Mouse (Mus musculus): Measurements from ENCODE around the gene Il16.

The Il16 gene

GRCm38 (mm10) chr7:83745413-83746106 lies at the start of gene Il16:
Gene Il16 (minus strand): TSS chr7:83745726.
- no peak for DNase-seq (ENCODE audit: low read depth, low spot score)

DNA sequence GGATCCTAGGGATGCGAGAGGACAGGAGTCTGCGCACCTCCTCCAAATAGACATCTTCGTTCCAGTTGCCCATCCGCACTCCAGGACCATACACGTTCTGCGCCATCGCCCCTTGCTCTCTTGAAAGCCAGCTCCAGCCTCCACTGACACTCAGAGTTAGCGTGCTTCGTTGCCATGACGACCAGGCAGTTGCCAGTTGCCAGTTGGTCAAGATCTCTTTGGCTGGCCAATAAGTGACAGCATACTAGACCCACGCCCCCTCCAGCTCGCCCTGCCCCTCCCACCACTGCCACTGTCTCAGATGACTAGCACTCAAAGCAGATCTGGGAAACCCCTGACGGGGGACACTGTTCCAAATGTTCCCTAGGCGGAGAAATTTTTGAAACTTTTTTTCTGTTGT lies 49.2 kb upstream of the Il16 start, which contains the start of gene Cfap161:
Gene Cfap161, minus strand, starts transcription at position 176 of the 400 bp plus-strand sequence.
- DNase-seq (ENCODE audit: low read depth, low spot score) = no peak

GRCm38 (mm10) chr7:83794006-83794683 lies 48.6 kb upstream of the Il16 start:
- DNase-seq (ENCODE audit: low read depth, low spot score) = no peak

- DNase-seq (ENCODE audit: low read depth, low spot score) = no peak
Observed at GRCm38 (mm10) chr7:83780881-83781280, 35.4 kb upstream of the Il16 start.

- no peak for DNase-seq (ENCODE audit: low read depth, low spot score)
Observed at GRCm38 (mm10) chr7:83780026-83780425, 34.5 kb upstream of the Il16 start.

DNA sequence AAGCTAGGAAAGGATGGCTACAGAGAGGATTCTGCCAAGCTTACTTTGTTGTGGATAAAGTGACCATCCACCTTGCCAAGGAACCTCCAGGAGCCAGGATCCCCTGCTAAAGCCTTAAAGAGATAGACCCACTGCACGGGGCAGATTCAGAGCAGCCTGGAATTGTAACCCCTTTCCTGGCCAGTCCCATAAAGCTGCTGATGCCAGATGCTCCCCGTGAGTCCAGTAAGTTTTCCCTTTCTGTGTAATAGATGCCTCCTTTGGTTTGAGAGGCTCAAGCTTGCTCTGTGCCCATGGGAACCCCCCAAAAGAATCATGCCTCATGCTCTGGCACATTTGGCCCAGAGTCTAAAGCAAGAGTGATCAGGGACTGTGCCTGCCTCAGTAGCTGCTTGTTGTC lies 33.5 kb upstream of the Il16 start:
- no peak for DNase-seq (ENCODE audit: low read depth, low spot score)

- no peak for DNase-seq (ENCODE audit: low read depth, low spot score)
Observed at GRCm38 (mm10) chr7:83778516-83778915, 33.0 kb upstream of the Il16 start.

DNA sequence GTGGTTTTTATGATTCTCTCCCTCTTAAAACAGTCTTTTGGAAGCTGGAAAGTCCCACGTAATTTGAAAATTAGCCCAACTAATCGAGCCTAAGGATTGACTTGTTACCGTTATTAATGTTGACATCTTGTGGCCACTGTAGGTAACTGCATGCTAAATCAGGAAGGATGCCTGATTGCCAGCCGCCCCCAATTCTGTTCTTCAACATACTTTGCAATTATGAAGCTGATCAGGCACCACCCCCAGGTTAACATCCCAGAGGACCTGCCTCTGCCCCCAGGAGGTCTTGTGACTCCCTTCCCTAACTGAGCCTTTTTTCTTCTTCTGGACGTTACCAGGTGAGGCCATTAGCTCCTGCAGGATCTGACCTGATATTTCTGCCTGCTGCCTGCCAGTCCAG lies 29.2 kb upstream of the Il16 start:
- DNase-seq (ENCODE audit: low read depth, low spot score) = peak; percentile 57

DNA sequence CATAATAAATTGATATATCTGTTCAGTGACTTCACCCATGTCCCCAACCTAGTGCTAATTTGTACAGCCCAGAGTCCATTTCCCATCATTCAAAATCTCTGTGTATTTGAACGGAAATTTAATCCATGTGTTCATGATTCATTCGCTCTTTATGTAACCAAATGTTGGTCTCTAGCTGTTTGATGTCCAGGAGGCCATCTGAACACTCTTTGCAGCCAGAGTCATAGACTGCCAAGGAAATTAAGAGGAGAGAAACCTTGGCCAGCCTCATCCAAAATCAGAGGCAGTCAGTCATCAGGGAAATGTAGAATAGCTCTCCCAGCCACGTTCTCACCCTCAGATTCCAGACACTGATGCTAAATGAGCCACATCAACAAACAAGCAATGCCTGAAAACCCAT lies 18.1 kb upstream of the Il16 start:
- peak; percentile 35 for DNase-seq (ENCODE audit: low read depth, low spot score)

DNA sequence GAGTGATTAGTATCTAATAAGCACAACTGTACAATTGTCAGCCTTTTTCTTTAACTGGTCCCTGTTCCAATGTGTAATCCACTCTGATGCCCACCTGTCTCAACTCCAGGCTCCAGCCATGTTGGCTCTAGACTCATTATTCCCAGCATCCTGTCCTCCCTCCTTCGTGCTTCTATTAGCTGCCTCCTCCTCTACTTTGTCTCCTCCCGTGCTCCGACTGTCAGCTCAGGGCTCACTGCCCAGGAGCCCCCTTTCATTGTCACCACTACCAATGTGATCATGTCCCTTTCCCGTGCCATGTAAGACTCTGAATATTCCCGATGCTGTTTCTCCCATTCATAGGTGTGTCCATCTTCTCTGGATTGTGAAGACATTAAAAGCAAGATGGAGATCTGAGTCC lies 16.8 kb upstream of the Il16 start:
- DNase-seq (ENCODE audit: low read depth, low spot score) = no peak

DNA sequence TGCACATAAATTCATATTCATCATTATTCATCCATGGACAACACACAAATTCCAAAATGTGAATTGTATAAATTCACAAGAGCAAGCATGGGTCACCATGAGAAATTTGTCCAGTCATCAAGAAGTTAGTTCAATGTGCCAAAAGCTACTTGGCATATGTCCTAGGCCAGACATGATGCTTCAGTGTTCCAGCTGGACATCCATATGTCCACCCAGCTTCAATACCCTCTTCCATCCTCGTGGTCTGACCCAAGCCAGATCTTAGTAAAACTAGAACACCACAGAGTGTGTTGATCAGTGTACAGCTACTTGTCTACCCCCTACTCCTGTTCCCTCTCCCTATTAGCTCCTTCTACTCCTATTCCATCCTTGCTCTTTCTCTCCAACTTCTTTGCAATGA lies 5.5 kb upstream of the Il16 start:
- peak; percentile 15 for DNase-seq (ENCODE audit: low read depth, low spot score)

DNA sequence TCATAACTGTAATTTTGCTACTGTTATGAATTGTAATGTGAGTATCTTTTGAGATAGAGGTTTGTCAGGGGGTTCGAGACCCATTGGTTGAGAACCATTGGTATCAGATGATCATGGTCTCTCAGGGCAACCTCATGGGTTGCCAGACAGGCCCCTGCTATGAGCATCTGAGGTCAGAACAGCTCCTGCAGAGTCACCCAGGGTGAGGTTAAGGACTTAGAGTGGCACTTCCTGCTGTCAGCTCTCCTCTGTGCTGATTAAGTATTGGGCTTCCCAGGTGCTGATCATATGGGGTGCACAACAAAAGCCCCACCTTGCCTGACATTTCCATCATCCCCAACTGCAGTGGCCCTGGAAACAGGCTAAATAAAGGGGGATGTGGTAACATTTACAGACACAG lies 2.9 kb upstream of the Il16 start:
- DNase-seq (ENCODE audit: low read depth, low spot score) = no peak

GRCm38 (mm10) chr7:83746107-83746687 lies 671 bp upstream of the Il16 start:
- DNase-seq (ENCODE audit: low read depth, low spot score) = no peak

- no peak for DNase-seq (ENCODE audit: low read depth, low spot score)
Observed at GRCm38 (mm10) chr7:83745065-83745412, 487 bp downstream of the Il16 start.

- no peak for DNase-seq (ENCODE audit: low read depth, low spot score)
Observed at GRCm38 (mm10) chr7:83744250-83744649, 1.3 kb downstream of the Il16 start.

- DNase-seq (ENCODE audit: low read depth, low spot score) = no peak
Observed at GRCm38 (mm10) chr7:83742690-83743089, 2.8 kb downstream of the Il16 start.

DNA sequence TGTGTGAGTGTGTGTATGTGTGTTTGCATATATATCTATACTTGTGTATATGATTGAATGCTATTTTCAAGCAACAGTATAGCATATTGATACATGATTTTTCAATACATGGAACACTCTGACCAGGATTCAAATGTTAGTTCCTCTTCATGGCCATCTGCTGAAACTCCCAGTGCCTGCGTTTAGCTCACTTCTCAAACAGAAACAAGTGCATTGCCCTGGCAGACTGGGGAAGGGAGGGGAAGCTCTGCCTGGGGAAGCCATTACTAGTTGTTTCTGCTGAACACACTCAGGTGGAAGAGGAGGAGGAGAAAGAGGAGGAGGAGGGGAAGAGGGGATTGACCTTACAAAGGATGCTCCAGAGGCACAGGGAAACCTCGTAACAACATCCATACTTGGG lies 3.5 kb downstream of the Il16 start:
- DNase-seq (ENCODE audit: low read depth, low spot score) = no peak

GRCm38 (mm10) chr7:83739680-83740310 lies 5.7 kb downstream of the Il16 start:
- peak; percentile 14 for DNase-seq (ENCODE audit: low read depth, low spot score)

- peak; percentile 61 for DNase-seq (ENCODE audit: low read depth, low spot score)
Observed at GRCm38 (mm10) chr7:83738623-83739462, 6.7 kb downstream of the Il16 start.

DNA sequence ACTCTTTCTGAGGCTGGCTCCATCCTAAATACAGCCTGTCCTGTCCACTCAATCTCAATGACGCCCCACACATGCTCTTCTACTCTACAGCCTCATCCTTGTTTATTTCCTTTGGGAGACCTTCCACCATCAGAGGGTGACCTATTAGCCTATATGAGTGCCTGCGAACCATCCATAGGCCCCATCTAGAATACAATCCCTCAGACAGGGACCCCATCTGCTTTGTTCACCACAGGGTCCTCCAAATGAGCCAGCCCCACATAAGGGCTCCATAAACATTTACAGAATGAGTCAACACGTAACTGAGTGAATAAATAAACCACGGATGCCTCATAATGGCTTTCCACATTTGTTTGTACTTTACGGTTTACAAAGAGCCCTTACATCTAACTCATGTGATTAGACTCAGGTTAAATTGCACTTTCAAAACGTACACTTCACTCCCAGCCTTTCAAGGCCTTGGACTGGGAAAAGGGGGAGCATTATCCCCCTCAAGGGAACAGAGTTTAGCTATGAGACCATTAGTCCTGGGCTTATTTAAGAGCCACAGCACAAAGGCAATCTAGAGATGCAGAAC lies 7.5 kb downstream of the Il16 start:
- DNase-seq (ENCODE audit: low read depth, low spot score) = peak; percentile 59
